Mouse (Mus musculus) T-helper 2 cell (primary cell): ENCODE measurements around the gene Kdm7a.

Experiments used
- in situ Hi-C: fragments of 300-600 bp; cut with MboI, MseI; formaldehyde crosslinking; loops from one replicate; pipeline ENCODE4 v1.15.1; 2025; ENCODE audit warnings: high pct_unique_total_duplicates

The Kdm7a gene

DNA sequence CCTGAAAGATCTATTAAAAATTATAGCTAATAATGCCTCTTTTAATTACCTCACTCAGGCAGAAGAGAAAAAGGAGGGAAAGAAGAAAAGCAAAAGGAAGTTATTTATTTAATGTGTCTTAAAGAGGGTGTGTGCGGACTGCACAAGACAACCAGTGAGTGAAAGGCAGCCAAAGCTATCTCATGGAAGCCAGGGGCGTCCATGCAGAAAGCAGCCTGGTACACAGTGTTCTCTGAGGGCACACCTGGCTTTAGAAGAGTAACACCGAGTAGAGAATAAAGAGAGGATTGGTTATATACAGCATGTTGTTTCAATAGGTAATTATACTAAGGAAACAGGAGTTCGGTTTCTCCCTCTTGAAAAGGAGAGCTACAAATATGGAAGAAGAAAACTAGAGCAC, 1.6 kb upstream of the Kdm7a start:
- in situ Hi-C loops, result no loop called here

DNA sequence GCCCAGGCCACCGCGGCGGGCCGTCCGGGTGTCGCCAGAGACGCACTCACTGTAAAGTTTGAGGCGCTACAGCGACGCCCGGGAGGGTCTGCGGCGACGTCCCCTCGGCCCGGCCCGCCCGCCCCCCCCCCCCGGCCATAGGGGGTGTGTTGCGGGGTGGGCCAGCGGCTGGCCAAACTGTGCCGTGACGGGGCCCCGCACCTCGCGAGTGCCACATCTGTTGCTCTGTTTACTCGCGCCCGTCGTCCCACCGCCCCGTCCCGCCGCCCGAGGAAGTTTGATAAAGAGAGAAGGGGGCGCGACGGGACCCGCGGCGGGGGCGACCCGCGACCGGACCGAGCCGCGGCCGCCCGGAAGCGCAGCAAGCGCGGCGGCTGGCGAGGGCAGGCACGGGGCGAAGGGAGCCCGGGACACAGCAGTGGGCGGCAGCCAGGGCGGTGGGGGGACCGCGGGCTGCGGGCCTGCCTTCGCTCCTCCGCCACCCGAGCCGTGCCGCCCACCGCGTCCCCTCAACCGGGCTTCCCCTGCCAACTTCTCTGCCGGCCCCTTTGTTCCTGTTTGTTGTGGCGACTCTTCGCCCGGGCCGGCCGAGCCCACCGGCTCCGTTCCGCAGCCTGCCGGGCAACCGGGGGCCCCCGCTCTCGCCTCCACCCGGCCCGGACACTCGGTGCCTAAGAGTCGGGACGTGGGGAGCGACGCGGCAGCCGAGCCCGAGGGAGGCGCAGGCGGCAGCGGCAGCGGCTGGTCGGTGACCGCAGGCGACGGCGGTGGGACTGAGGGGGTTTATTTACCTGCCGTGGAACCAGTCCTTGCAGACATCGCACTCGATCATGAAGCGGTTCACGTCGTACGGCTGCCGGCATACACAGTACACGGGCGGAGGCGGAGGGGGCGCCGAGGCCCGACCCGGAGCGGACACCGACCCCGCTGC, 674 bp downstream of the Kdm7a start:
- in situ Hi-C loops, result no loop called here

DNA sequence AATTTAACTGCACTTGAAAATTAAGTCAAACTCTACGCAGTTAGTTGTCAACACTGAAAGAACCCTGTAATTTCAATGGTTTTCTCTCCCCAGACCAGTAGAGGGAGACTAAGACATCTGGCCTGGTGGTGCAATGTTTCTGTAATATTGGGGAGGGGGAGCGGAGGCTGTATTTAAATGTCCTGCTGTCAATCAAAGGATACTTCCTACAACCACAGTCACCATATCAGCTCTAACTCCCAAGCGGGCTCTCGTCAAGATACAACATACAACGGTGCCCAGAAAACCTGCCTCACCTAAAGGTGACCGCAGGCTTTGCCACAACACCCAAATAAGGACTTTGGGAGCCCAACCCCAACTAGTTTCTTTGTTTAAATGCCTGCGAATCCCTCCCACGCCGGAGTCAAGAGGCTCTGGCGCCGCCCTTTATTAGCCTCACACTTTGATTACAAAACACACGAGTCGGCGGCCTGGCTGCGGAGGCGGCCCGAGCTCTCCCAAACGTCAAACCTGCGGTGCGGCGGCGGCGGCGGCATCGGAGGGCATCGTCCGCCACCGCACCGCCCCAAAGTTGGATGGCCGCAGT, 1.4 kb downstream of the Kdm7a start:
- in situ Hi-C loops, result no loop called here

DNA sequence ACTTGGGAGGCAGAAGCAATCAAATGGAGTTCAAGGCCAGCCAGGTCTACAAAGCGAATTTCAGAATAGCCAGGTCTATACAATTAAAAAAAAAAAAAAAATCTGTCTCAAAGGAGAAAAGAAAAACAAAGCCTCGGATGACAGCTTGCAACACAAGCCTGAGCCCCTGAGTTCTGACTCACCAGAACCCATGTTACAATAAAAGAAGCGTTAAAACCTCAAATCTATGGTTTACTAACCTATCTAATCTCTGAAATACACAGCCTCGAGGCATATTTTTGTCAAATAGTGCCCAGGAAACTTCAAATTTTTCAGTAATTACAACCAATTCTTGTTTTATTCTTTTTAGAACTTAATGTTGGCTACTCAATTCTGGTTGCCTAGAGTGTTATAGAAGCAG, 2.1 kb downstream of the Kdm7a start:
- in situ Hi-C loops, result no loop called here

DNA sequence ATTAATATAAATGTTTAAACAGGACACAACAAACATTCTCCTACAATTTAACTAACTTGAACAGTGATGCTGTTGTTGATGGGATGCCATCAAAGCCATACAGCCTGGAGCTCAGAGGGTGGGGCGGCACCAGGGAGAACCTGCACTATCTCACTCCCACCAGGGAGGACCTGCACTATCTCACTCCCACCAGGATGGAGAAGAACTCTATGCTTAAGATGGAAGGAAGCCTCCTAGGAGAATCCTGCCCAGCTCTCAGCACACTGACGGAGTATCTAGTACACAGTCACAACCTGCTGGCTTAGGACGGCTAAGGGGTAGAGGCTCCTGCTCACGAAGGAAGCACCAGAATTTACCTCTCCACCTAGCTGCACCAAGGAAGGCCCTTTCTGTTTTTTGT, 3.4 kb downstream of the Kdm7a start:
- in situ Hi-C loops, result no loop called here

DNA sequence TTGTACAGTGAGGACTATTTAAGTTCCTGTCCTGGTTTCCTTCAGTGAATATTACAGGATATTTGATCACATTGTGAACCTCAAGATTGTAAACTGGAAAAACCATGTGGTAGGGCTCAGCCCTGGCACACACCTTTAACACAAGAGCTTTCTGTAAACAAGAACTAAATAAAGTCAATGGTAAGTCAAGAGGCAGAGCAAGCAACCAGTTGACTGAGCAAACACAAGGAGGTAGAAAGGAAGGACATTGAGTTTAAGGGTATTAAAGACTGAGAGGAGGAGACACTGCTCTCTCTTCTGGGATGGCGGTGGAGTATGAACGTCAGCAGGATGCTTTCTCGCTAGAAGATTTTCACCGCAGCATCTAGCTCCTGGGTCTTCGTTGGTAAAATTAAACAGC, 13.6 kb downstream of the Kdm7a start:
- in situ Hi-C loops, result no loop called here

DNA sequence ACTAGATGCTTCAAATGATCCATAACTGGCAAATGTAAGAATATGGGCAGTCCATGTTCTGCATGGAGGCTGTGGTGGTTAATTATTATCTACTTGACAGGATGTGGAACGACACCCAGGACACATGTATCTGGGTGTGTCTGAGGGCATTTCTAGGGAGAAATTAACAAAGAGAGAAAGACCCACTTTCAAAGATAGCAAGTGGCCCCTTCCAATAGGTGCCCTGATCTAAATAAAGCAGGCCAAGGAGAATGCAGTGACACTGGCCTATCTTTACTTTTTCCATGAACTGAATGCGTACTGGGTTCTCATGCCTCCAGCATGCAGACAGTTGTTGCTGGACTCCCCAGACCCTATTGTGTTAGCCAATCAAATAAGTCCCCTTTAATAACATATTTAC, 15.1 kb downstream of the Kdm7a start:
- in situ Hi-C loops, result no loop called here

DNA sequence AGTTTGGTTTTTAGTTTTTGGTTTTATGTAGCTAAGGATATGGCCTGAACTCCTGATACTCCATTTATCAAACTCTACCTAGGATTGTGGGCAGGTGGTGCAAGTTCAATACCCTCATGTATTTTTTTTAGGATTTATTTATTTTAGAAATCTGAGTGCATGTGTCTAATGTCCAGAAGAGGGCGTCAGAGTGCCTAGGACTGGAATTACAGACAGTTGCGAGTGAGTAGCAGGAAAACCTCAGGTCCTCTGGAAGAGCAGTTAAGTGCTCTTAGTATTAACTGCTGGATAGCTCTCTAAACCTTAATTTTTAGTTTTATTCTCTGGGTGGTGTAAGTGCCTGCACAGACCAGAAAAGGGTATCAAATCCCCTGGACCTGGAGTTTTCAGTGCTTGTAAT, 19.4 kb downstream of the Kdm7a start:
- in situ Hi-C loops, result loop anchor here (10.0 kb wide), 1 partner anchor 158 kb away; no protein-coding TSS in a partner anchor

DNA sequence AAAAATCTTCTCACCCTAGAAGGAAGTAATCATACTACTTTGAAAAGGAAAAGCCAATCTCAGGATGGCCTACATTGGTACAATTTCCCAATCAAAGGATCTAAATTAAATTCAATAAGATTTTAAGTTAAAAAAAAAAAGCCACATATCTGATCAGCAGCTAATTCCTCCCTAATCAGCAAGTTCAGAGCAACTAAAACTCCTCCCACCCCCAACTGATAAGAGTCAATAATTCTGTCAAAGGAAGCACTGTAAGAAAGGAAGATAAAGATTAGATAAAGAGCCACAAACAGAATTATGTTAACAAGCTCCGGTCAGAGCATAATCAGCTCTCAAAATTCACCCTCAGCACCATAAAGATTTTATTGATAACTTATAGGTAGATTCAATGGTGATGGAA, 37.5 kb downstream of the Kdm7a start:
- in situ Hi-C loops, result loop anchor here (10.0 kb wide), 1 partner anchor 374 kb away; no protein-coding TSS in a partner anchor

DNA sequence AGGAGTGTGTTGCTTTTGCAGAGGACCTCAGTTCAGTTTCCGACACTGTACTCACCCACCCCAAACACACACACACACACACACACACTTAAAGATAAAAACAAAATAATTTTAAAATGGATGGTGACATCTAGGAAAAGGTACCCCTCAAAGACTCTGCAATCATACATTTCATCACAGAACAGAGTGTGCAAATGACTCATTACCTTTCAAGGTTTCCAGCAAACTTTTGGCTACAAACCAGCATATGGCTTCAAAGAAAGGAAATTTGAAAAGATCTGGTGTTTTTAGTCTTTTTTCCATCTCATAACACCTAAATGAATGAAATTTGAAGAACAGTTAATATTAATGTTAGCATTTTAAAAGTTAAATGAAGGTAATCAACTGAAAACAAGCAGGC, 41.7 kb downstream of the Kdm7a start:
- in situ Hi-C loops, result loop anchor here (10.0 kb wide), 1 partner anchor 370 kb away; no protein-coding TSS in a partner anchor

DNA sequence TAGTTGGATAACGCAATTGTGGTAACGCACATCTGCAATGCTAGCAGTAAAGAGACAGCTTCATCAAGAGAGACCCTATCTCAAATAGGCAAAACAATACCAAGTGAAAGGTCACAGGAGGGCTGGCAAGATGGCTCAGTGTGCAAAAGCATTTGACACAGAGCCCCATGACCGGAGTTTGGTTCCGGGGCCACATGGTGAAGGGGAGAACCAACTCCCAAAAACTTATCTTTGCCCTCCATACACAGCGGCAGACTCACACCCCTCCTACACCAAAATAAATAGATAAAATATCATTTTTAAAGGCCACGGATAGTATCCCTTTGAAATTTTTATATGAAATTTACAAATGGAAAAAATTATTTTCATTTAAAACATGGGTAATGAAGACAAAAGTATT, 44.6 kb downstream of the Kdm7a start:
- in situ Hi-C loops, result loop anchor here (10.0 kb wide), 1 partner anchor 367 kb away; no protein-coding TSS in a partner anchor

DNA sequence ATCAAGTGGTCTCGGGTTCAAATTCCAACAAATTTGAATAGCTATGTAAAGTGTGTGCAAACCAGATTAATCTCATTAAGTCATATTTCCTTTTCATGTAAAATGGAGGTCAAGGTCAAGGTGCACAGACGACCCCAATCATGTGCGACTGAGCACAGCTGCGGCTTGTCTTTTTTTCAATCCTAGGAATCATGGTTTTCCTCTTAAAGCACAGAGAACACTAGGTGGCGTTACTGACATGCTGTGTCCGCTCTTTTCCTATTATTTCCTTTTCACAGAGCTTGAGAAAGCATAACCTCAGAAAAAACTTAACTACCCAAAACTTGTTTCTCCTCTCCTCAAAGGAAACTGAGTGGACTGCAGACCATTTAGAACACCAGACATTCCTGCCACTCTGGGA, 60.5 kb downstream of the Kdm7a start:
- in situ Hi-C loops, result no loop called here

DNA sequence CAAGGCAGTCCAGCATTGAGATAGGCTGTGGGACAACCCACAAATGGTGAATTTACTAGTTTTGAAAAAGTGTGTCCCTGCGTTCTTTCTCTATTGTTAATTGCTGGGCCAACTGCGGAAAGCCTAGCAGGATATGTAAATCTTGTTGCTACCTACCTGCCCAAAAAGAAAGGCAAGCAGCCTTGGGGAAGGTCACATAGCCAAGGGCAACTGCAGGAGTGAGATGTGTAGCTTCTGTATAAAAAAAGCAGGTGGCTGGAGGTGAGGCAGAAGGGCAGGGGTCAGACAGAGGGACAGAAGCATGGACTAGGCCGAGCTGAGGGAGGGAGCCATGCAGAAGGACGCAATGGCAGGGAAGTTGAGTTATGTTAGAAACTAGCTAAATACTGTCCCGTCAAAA, 74.0 kb downstream of the Kdm7a start:
- in situ Hi-C loops, result no loop called here

DNA sequence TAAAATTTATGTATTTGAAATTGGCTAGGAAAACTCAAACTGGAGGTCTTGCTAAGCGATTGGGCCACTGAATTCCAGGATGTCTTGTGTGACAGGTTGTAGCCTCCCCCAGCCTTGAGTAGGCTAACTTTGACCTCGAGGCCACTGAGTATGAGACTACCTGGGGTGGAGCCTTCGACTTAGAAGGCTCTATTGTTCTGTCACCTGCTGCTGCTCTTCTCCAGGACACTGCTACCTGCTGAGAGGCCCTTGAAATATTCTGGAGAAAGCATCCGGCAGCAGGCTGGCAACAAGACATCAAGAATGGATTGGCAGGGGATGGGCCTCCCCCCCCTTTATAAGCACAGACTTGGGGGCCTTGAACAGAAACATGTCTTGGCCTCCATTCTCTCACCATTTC, 75.1 kb downstream of the Kdm7a start:
- in situ Hi-C loops, result no loop called here

DNA sequence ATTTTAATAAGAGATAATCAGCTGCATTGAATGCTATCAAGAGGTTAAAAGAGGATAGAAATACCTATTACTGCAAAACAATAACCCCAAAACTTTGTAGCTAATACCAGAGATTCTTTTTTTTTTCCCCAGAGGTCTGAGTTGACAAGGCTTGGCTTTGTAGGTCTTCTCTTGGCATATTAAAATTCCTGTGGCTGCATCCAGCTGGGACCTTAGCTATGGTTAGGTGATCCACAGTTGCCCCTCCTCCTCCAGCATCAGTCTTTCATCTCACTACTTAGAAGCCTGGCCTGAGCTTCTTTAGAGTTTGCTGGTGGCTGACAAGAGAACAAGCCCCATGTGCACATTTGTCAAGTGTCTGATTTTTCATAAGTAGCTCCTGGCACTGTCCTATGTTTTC, 81.9 kb downstream of the Kdm7a start:
- in situ Hi-C loops, result no loop called here

DNA sequence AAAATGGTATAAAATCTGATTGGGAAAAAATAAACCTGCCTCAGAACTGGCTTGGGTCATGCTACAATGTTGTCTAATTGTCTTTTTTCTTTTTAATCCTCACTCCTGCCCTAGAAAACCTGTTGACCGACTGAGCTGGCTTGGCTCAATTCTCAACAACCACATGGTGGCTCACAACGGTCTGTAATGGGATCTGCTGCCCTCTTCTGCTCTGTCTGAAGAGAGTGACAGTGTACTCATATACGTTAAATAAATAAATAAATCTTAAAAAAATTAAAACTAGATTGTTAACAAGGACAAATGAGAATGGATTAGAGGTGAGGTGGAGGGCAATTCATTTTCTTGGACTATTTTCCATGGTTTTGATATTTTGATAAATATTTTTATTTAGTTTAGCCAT, 85.9 kb downstream of the Kdm7a start:
- in situ Hi-C loops, result no loop called here

DNA sequence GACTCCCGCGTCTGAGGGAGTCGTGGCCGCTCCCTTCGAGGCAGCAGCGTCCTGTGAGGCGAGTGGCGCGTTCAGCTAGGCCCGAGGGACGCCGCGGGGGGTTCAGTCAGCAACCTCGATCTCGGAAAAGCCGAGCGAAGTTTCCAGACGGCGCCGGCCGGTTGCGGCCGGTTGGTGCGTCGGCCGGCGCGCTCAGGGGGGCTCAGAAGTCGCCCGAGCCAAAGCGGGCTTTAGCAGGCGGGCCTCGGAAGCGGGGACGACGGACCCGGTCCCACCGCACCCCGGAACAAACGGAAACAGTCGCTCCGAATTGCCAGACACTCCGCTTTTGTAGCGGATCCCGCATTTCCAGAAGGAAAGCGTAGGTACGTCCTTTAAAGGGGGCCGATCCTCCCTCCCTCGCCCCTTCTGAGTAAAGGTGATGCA, 88.1 kb downstream of the Kdm7a start:
- in situ Hi-C loops, result no loop called here

DNA sequence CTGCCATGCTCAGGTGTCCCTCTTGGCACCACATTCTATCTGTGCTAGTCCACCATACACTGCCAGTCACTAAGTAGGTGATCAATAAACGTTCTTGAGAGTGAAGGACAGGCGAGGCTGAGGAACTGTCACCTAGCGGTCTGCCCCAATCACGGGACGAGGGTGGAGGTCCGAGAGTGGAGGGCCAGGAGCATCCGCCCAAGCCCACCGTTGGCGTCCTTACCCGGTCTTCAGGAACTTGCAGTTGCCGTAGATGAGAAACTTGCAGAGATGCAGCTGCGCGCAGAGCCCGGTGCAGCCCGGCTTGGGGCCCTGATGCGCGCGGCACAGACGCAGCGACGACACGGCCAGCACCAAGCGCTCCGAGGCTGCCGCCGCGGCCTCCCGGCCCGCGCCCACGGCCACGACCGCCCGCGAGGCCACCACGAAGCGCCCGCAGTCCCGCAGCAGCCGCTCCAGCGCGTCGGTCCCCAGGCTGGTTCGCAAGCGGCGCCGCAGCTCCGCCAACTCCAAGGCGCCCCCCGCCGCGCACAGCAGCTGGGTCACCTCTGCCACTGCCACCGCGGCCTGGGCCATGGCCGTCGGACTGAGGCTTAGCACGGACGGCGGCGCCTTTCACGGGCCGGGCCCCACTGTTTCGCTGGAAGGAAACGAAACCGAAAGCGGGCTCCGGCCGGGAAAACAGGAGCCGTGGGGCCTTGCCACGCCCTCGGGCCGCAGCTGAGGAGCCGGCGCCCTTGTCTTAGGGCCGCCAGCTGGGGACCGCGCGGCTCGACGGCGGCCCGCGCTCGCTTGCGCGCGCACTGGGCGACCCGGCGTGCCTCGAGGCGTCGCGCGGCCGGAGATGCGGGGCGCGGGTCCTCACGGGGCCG, 88.8 kb downstream of the Kdm7a start, which contains the start of gene Parp12:
Gene Parp12, minus strand, starts transcription at position 766 of the 872 bp plus-strand sequence.
- in situ Hi-C loops, result no loop called here

DNA sequence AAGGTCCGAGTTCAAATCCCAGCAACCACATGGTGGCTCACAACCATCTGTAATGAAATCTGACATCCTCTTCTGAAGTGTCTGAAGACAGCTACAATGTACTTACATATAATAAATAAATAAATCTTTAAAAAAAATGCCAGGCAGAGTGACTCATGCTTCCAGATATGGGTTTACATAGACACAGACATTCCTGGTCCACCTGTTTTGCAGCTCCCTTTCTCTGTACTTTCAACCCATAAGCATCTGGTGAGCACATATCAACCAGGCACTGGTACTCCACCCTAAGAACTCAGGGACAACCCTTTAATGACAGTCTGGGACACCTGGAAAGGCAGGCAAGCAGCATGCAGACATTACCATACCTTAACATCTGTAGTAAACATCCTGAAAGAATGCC, 91.2 kb downstream of the Kdm7a start:
- in situ Hi-C loops, result no loop called here

DNA sequence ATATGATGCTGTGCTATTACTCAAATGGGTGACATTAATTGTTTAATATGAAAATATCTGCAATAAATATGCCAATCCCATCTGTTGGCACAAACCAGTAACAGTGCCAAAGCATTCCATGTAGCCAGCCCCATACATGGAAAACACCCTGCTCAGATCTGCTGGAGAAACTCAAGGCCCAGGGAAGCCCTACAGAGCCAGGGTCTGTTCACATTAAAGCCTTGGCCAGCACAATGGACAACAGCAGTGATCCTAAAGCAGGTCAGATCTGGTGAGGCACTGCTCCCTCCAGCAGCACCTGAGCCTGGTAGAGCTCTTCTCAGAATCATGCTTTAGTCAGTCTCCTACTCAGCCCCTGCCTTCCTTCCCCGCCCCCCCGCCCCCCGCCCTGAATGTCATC, 93.4 kb downstream of the Kdm7a start:
- in situ Hi-C loops, result no loop called here

DNA sequence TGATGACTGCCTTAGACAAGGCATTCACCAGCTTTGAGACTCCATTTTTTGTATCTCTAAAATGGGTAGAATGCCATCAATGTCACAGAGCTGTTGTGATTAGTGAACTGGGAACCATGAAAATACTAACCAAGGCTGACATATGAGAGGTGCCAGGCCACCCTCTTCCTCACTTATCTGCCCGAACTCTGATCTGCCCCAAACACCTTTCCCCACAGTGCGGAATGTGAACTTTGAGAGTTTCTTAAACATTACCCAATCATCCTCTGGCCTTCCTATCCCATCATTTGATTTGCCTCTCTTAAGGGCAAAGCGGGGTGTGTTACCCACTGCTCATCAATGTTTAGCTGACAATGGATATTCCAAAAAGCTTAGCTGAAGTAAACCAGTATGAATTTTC, 93.9 kb downstream of the Kdm7a start:
- in situ Hi-C loops, result no loop called here

DNA sequence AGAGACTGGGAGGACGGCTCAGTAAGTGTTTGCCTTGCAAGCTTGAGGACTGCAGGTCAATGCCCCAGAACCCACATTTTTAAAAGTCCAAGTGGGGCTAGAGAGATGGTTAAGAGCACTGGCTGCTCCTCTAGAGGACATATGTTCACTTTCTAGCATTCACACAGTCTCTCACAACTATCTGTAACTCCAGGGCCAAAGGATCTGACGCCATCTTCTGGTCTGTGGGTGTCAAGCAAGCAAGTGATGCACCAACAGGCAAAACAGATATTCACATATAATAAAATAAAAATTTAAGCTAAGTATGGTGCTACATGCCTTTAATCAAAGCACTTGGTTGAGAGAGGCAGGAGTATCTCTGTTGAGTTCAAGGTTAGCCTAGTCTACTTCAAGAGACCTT, 99.8 kb downstream of the Kdm7a start:
- in situ Hi-C loops, result no loop called here
